Mouse (Mus musculus) thymus, adult 2 months (tissue): ENCODE data around the gene Gm45234. TPM values are rescaled to one million over a fixed set of nuclear protein-coding genes. Genes with fewer than 3 reads are reported as not detected.
"Not testable (repeated sequence)": the region's sequence is repeated elsewhere in the genome, so short reads cannot be mapped to it uniquely, and the experiment has no call there.

Experiments
- DNase-seq: peaks from one replicate; pipeline ENCODE4 v3.0.0; 2021
- H3K27ac ChIP-seq: fragments of 200-500 bp; 2 replicates; pipeline ENCODE4 v1.5.1; 2012; ENCODE audit warnings: low read length, control low read depth; ENCODE audit not compliant: control insufficient read depth, insufficient read depth
- H3K27me3 ChIP-seq: fragments of 200-500 bp; 2 replicates; pipeline ENCODE4 v1.6.1; 2012; ENCODE audit warnings: mild to moderate bottlenecking, low read length, moderate library complexity, mixed read lengths; ENCODE audit not compliant: control insufficient read depth, insufficient read depth
- H3K36me3 ChIP-seq: fragments of 200-500 bp; 2 replicates; pipeline ENCODE4 v1.6.1; 2012; ENCODE audit warnings: mild to moderate bottlenecking, low read length, moderate library complexity; ENCODE audit not compliant: control insufficient read depth, insufficient read depth
- H3K4me1 ChIP-seq: fragments of 200-500 bp; replicated peaks from 2 replicates; pipeline ENCODE4 v1.6.1; 2012; ENCODE audit warnings: low read length; ENCODE audit not compliant: control insufficient read depth, insufficient read depth
- H3K4me3 ChIP-seq: fragments of 200-500 bp; 2 replicates; pipeline ENCODE4 v1.5.1; 2012; ENCODE audit warnings: mild to moderate bottlenecking, low read length, control low read depth, moderate library complexity; ENCODE audit not compliant: control insufficient read depth, insufficient read depth
- CTCF ChIP-seq: fragments of 200-500 bp; IDR thresholded peaks from 2 replicates; pipeline ENCODE4 v1.5.1; 2012; ENCODE audit warnings: mild to moderate bottlenecking, control low read depth, low read length, moderate library complexity, borderline replicate concordance; ENCODE audit not compliant: control insufficient read depth, poor library complexity, insufficient read depth; ENCODE audit errors: extremely low read depth
- POLR2A ChIP-seq: fragments of 200-500 bp; IDR thresholded peaks from 2 replicates; pipeline ENCODE4 v1.6.1; 2012; ENCODE audit warnings: mild to moderate bottlenecking, low read length, control low read depth, moderate library complexity; ENCODE audit not compliant: control insufficient read depth, poor library complexity, insufficient read depth; ENCODE audit errors: extremely low read depth
- WGBS: fragments of 180-500 bp; shearing (Covaris S2); methylation state at CpG from one replicate; pipeline ENCODE4 v1.1.7; 2018; 5-methylcytosine and 5-hydroxymethylcytosine counted together
- polyA plus RNA-seq: library from polyadenylated mRNA; depleted of rRNA; stranded (reverse); fragments of >200 nt; gene quantifications from 2 replicates; pipeline ENCODE4 v1.2.3, GENCODE M21; 2012; rRNA removed

Gm45234 gene
- polyA plus RNA-seq: not detected in 2 replicates

- WGBS: 4% methylated on average over 92 of the region's 100 CpGs
- no peak for DNase-seq
- peaks cover 10% of the 10 kb centered on the region; the same call in 1 of the 2 replicates for H3K4me1 ChIP-seq
Observed at GRCm38 (mm10) chr6:124755831-124756595, at the start of gene Gm45234, which contains the start of gene Atn1. Gene Gm45234 (minus strand): TSS chr6:124756021. Gene Atn1 (minus strand): TSS chr6:124756524.

GRCm38 (mm10) chr6:124804341-124804740 lies 48.5 kb upstream of the Gm45234 start:
- no peak overlapping the region for H3K27ac ChIP-seq
- DNase-seq: no peak
- H3K4me3 ChIP-seq: no peak overlapping the region
- no peaks in the 10 kb centered on the region for H3K27me3 ChIP-seq
- peaks cover 11% of the 10 kb centered on the region for H3K4me1 ChIP-seq
- no peak for TF ChIP-seq CTCF
- TF ChIP-seq POLR2A: no peak
- 93% methylated on average over 3 of the region's 3 CpGs for WGBS
- H3K36me3 ChIP-seq: no peaks in the 10 kb centered on the region

More at GRCm38 (mm10) chr6:124755831-124756595, at the start of gene Gm45234, which contains the start of gene Atn1:
- H3K4me3 ChIP-seq: peak within 1 kb of the TSS; percentile 47
- H3K27ac ChIP-seq: no peak within 1 kb of the TSS
- no peaks in the 10 kb centered on the region for H3K27me3 ChIP-seq
- H3K36me3 ChIP-seq: no peaks in the 10 kb centered on the region
- no peak for TF ChIP-seq POLR2A
- no peak for TF ChIP-seq CTCF

- WGBS: 95% methylated on average over 4 of the region's 4 CpGs
- H3K4me3 ChIP-seq, H3K27me3 ChIP-seq, H3K4me1 ChIP-seq, DNase-seq, H3K36me3 ChIP-seq, H3K27ac ChIP-seq: not testable (repeated sequence)
Observed at GRCm38 (mm10) chr6:124803691-124804090, 47.9 kb upstream of the Gm45234 start.

- Histone ChIP-seq H3K4me1 (peaks cover 3% of the 10 kb centered on the region), H3K27ac (no peak overlapping the region), H3K27me3 (no peaks in the 10 kb centered on the region), H3K36me3 (no peaks in the 10 kb centered on the region), H3K4me3 (no peak overlapping the region)
- TF ChIP-seq POLR2A (no peak), CTCF (no peak)
- 92% methylated on average over 3 of the region's 3 CpGs for WGBS
- DNase-seq: no peak
Observed at GRCm38 (mm10) chr6:124803061-124803460, 47.2 kb upstream of the Gm45234 start.

GRCm38 (mm10) chr6:124802400-124802799 lies 46.6 kb upstream of the Gm45234 start:
- not testable (repeated sequence) for H3K27ac ChIP-seq, H3K4me3 ChIP-seq, H3K4me1 ChIP-seq, H3K27me3 ChIP-seq, H3K36me3 ChIP-seq, DNase-seq
- WGBS: 45% methylated on average over 6 of the region's 9 CpGs

- Histone ChIP-seq H3K36me3 (no peaks in the 10 kb centered on the region), H3K4me1 (no peaks in the 10 kb centered on the region), H3K27ac (no peak overlapping the region), H3K27me3 (no peaks in the 10 kb centered on the region), H3K4me3 (no peak overlapping the region)
- WGBS: 89% methylated on average over 2 of the region's 2 CpGs
- no peak for TF ChIP-seq POLR2A
- TF ChIP-seq CTCF: no peak
- no peak for DNase-seq
Observed at GRCm38 (mm10) chr6:124796200-124796599, 40.4 kb upstream of the Gm45234 start.

GRCm38 (mm10) chr6:124795781-124796180 lies 40.0 kb upstream of the Gm45234 start:
- Histone ChIP-seq H3K27me3 (no peaks in the 10 kb centered on the region), H3K36me3 (no peaks in the 10 kb centered on the region), H3K4me3 (no peak overlapping the region), H3K4me1 (no peaks in the 10 kb centered on the region), H3K27ac (no peak overlapping the region)
- DNase-seq: no peak
- TF ChIP-seq CTCF: no peak
- TF ChIP-seq POLR2A: no peak
- WGBS: 89% methylated on average over 4 of the region's 4 CpGs
